Comparison of ENCODE assay signal across 11 mouse cellular contexts in the genomic region with DNA sequence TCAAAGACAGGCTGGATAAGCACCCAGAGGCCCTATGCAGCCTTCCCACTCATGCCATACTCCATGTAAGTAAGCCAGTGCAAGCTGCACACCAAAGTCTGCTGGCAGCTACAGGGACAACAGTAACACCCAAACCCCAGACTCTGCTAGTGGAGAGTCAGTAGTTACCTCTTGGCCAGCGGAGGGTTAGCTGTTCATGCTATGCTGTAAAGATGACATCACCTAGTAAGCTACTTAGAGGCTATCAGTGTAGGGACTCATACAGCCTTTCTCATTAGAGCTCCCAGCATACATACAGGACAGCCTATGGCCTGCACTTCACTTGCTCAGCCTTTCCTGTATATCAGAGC. TPM values are rescaled to one million over a fixed set of nuclear protein-coding genes. Genes with fewer than 3 reads are reported as not detected.
DNase-seq lines count a peak whose midpoint lies in the region; ATAC-seq lines count a peak whose summit lies in the region.
"Had no signal": no experiment of that assay in that cellular context is flagged by ENCODE, and none has a peak within 500 bp of the region (broad histone marks: within the 10 kb centered on the region; RNA-seq: fewer than 3 reads in every experiment).

No protein-coding gene starts in this region.

- H3K36me3 ChIP-seq in intestine, embryonic 14.5 days (ENCODE audit: control insufficient read depth, insufficient read depth, low read length) = peaks cover 43% of the 10 kb centered on the region
- H3K36me3 ChIP-seq in intestine, embryonic 15.5 days = peaks cover 25% of the 10 kb centered on the region
- H3K36me3 ChIP-seq in lung, embryonic 15.5 days = peaks cover 50% of the 10 kb centered on the region
- H3K36me3 ChIP-seq in liver, embryonic 12.5 days = peaks cover 33% of the 10 kb centered on the region

- H3K4me2 ChIP-seq in intestine, embryonic 14.5 days (ENCODE audit: low read length) = no peak overlapping the region
- no peak overlapping the region for H3K4me2 ChIP-seq in intestine, embryonic 15.5 days (replicated peaks)
- H3K4me2 ChIP-seq in lung, embryonic 15.5 days = no peak overlapping the region
- no peak overlapping the region for H3K4me2 ChIP-seq in liver, embryonic 12.5 days
- H3K4me2 ChIP-seq: kidney, embryonic 15.5 days had no signal

- H3K9ac ChIP-seq in intestine, embryonic 14.5 days (ENCODE audit: low read length) = no peak overlapping the region
- no peak overlapping the region for H3K9ac ChIP-seq in intestine, embryonic 15.5 days
- H3K9ac ChIP-seq in lung, embryonic 15.5 days = no peak overlapping the region
- no peak overlapping the region for H3K9ac ChIP-seq in liver, embryonic 12.5 days
- H3K9ac ChIP-seq: forebrain, postnatal 0 days; kidney, embryonic 15.5 days had no signal

- no peaks in the 10 kb centered on the region for H3K4me1 ChIP-seq in intestine, embryonic 14.5 days (replicated peaks; ENCODE audit: control insufficient read depth, insufficient read depth, low read length)
- H3K4me1 ChIP-seq in intestine, embryonic 15.5 days (replicated peaks) = no peaks in the 10 kb centered on the region
- H3K4me1 ChIP-seq in lung, embryonic 15.5 days = no peaks in the 10 kb centered on the region
- H3K4me1 ChIP-seq in liver, embryonic 12.5 days = no peaks in the 10 kb centered on the region
- H3K4me1 ChIP-seq: kidney, embryonic 15.5 days had no signal

- H3K27me3 ChIP-seq in intestine, embryonic 14.5 days (replicated peaks; ENCODE audit: control insufficient read depth, insufficient read depth, low read length) = no peaks in the 10 kb centered on the region
- no peaks in the 10 kb centered on the region for H3K27me3 ChIP-seq in intestine, embryonic 15.5 days (replicated peaks)
- H3K27me3 ChIP-seq in lung, embryonic 15.5 days = no peaks in the 10 kb centered on the region
- H3K27me3 ChIP-seq in liver, embryonic 12.5 days (replicated peaks) = no peaks in the 10 kb centered on the region
- H3K27me3 ChIP-seq: kidney, embryonic 15.5 days had no signal

- H3K4me3 ChIP-seq in intestine, embryonic 14.5 days (ENCODE audit: low read depth, low read length) = no peak overlapping the region
- H3K4me3 ChIP-seq in intestine, embryonic 15.5 days (replicated peaks) = no peak overlapping the region
- H3K4me3 ChIP-seq in lung, embryonic 15.5 days = no peak overlapping the region
- H3K4me3 ChIP-seq in liver, embryonic 12.5 days = no peak overlapping the region
- H3K4me3 ChIP-seq: gastrocnemius, adult 2 months; kidney, embryonic 15.5 days had no signal

- 85% methylated on average over 1 of the region's 1 CpGs for WGBS in intestine, embryonic 14.5 days
- 78% methylated on average over 1 of the region's 1 CpGs for WGBS in intestine, embryonic 15.5 days
- 70% methylated on average over 1 of the region's 1 CpGs for WGBS in lung, embryonic 15.5 days
- WGBS in liver, embryonic 12.5 days (ENCODE audit: insufficient replicate concordance) = 51% methylated on average over 1 of the region's 1 CpGs

- H3K27ac ChIP-seq in intestine, embryonic 14.5 days (ENCODE audit: low read depth) = no peak overlapping the region
- H3K27ac ChIP-seq in intestine, embryonic 15.5 days = no peak overlapping the region
- 0 out of 2 replicates have a peak overlapping the region, but pooled peaks have one; percentile 41 for H3K27ac ChIP-seq in lung, embryonic 15.5 days
- H3K27ac ChIP-seq in liver, embryonic 12.5 days = no peak overlapping the region
- H3K27ac ChIP-seq: gastrocnemius, adult 2 months; kidney, embryonic 15.5 days; macrophage had no signal

- ATAC-seq in intestine, embryonic 14.5 days (replicated peaks; ENCODE audit: low FRiP score, low TSS enrichment, low read depth) = 0 out of 2 replicates have a peak, but pooled peaks have one; percentile 34
- no peak for ATAC-seq in intestine, embryonic 15.5 days
- ATAC-seq in lung, embryonic 15.5 days (ENCODE audit: borderline replicate concordance, extremely low read depth, low FRiP score, low TSS enrichment) = peak; percentile 8; the same call in 1 of the 2 replicates
- peak; percentile 50 for ATAC-seq in erythroblast, adult 5-6 weeks (replicated peaks; ENCODE audit: low FRiP score, poor library complexity, severe bottlenecking)
- ATAC-seq in liver, embryonic 12.5 days = 0 out of 2 replicates have a peak, but pooled peaks have one; percentile 5

- no peaks in the 10 kb centered on the region for H3K9me3 ChIP-seq in intestine, embryonic 14.5 days (ENCODE audit: control insufficient read depth, low read length)
- no peaks in the 10 kb centered on the region for H3K9me3 ChIP-seq in intestine, embryonic 15.5 days
- no peaks in the 10 kb centered on the region for H3K9me3 ChIP-seq in lung, embryonic 15.5 days
- H3K9me3 ChIP-seq in liver, embryonic 12.5 days (replicated peaks) = no peaks in the 10 kb centered on the region
- H3K9me3 ChIP-seq: kidney, embryonic 15.5 days had no signal

- DNase-seq in intestine, embryonic 14.5 days (ENCODE audit: low spot score) = no peak
- no peak for DNase-seq in lung, postnatal 4 days
- DNase-seq in right cerebral cortex, postnatal 36 days (ENCODE audit: low spot score in 2 of 2) = no peak

RNA-seq across cellular contexts. Expression of a gene that starts 8.6 kb away (rescaled TPM):
- 1.5 and 1.7 TPM in 2 replicates for polyA plus RNA-seq in intestine, embryonic 14.5 days (2014; fragmentation: Nextera tagmentation; extraction: Ambion mirVana)
- polyA plus RNA-seq in intestine, embryonic 15.5 days (2015; fragmentation: Nextera tagmentation; extraction: Ambion mirVana) = 2.9 and 3.5 TPM in 2 replicates
- polyA plus RNA-seq in lung, embryonic 15.5 days (2015; fragmentation: Nextera tagmentation; extraction: Ambion mirVana) = 5.8 and 6.2 TPM in 2 replicates
- not detected in 2 replicates for total RNA-seq in erythroblast, adult 5-6 weeks (2015; ENCODE audit: low replicate concordance)
- 0.84 TPM in 1 of 2 replicates, not detected in the other for total RNA-seq in erythroblast, adult 5-6 weeks (2017; ENCODE audit: low replicate concordance)
- 2.4 and 3.1 TPM in 2 replicates for polyA plus RNA-seq in liver, embryonic 12.5 days (2016; fragmentation: Nextera tagmentation; extraction: Ambion mirVana)
- total RNA-seq: gastrocnemius, adult 2 months had no signal
- polyA plus RNA-seq: macrophage had no signal

RNA-seq across cellular contexts. Expression of a gene that starts 31.0 kb away (rescaled TPM):
- polyA plus RNA-seq in intestine, embryonic 14.5 days (2014; fragmentation: Nextera tagmentation; extraction: Ambion mirVana) = 30.1 and 31.4 TPM in 2 replicates
- 35.9 and 39.2 TPM in 2 replicates for polyA plus RNA-seq in intestine, embryonic 15.5 days (2015; fragmentation: Nextera tagmentation; extraction: Ambion mirVana)
- 25.9 and 27.7 TPM in 2 replicates for polyA plus RNA-seq in lung, embryonic 15.5 days (2015; fragmentation: Nextera tagmentation; extraction: Ambion mirVana)
- 4.8 and 17.5 TPM in 2 replicates for total RNA-seq in erythroblast, adult 5-6 weeks (2015; ENCODE audit: low replicate concordance)
- 8.6 and 10.7 TPM in 2 replicates for total RNA-seq in erythroblast, adult 5-6 weeks (2017; ENCODE audit: low replicate concordance)
- polyA plus RNA-seq in liver, embryonic 12.5 days (2016; fragmentation: Nextera tagmentation; extraction: Ambion mirVana) = 15.9 and 19.8 TPM in 2 replicates
